In the genomic region with DNA sequence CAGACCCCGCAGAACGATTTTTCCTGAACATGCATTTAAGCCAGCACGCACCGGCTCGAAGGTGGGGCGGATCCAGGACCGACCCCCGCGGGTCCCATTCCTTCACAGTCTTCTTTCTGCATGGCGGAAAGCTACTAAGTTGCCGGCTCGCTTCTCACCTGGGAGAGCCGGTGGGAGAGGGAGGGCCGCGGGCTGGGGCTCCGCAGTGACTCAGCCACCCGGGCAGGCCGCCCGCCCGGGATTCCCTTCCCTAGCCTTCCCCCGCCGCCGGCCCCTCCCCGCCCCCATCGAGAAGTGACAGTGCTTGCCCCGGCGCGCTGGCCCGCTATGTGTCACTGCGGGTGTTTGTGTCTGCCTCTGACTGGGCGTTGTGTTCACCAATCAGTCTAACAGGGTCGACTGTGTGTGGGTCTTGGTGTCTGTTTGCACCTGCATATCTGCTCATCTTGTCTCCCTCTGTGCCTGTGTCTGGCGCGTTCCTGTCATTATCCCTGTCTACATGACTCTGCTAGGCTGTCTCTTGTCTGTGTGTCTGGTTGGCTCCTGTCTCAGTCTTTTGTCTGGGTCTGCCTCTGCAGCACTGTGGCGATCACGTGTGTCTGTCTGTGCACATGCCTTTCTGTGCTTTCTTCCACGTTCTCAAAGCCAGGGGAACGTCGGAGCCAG, we compare ENCODE assay signal across 8 mouse cellular contexts. TPM values are rescaled to one million over a fixed set of nuclear protein-coding genes. Genes with fewer than 3 reads are reported as not detected.
DNase-seq lines count a peak whose midpoint lies in the region; ATAC-seq and TF ChIP-seq lines count a peak whose summit lies in the region.

No protein-coding gene starts in this region.

- no peaks in the 10 kb centered on the region for H3K27me3 ChIP-seq in embryonic facial prominence, embryonic 11.5 days (ENCODE audit: control insufficient read depth, insufficient read depth, low read length)
- no peaks in the 10 kb centered on the region for H3K27me3 ChIP-seq in heart, embryonic 13.5 days (replicated peaks)
- H3K27me3 ChIP-seq in kidney, postnatal 0 days (ENCODE audit: insufficient read depth, low read length) = no peaks in the 10 kb centered on the region
- no peaks in the 10 kb centered on the region for H3K27me3 ChIP-seq in lung, postnatal 0 days (replicated peaks; ENCODE audit: insufficient read depth, low read length)

- peak overlapping the region; percentile 69 for H3K4me3 ChIP-seq in embryonic facial prominence, embryonic 11.5 days (ENCODE audit: low read depth, low read length)
- H3K4me3 ChIP-seq in heart, embryonic 13.5 days = peak overlapping the region; percentile 70
- H3K4me3 ChIP-seq in kidney, postnatal 0 days (replicated peaks; ENCODE audit: low read depth, low read length) = peak overlapping the region; percentile 82
- H3K4me3 ChIP-seq in lung, postnatal 0 days (ENCODE audit: low read depth, low read length) = peak overlapping the region; percentile 75

- peaks cover 23% of the 10 kb centered on the region for H3K4me1 ChIP-seq in embryonic facial prominence, embryonic 11.5 days (ENCODE audit: control insufficient read depth, insufficient read depth, low read length)
- H3K4me1 ChIP-seq in heart, embryonic 13.5 days = peaks cover 56% of the 10 kb centered on the region
- peaks cover 43% of the 10 kb centered on the region for H3K4me1 ChIP-seq in kidney, postnatal 0 days (replicated peaks; ENCODE audit: insufficient read depth, low read length)
- peaks cover 32% of the 10 kb centered on the region for H3K4me1 ChIP-seq in lung, postnatal 0 days (ENCODE audit: insufficient read depth, low read depth, low read length)

- TF ChIP-seq CTCF in kidney, postnatal 0 days (IDR thresholded peaks at IDR 0.05; ENCODE audit: low read depth) = no peak
- TF ChIP-seq CTCF in lung, postnatal 0 days (IDR thresholded peaks at IDR 0.05) = peak; percentile 25

- DNase-seq in B cell, adult 2 months = peak; percentile 64 to 66
- peak; percentile 99 for DNase-seq in Muller cell, postnatal 12 days (ENCODE audit: inconsistent ontology term)
- peak; percentile 64 for DNase-seq in embryonic facial prominence, embryonic 11.5 days (ENCODE audit: low spot score)
- peak; percentile 71 for DNase-seq in kidney, postnatal 0 days (ENCODE audit: low spot score)
- peak; percentile 93 for DNase-seq in lung, postnatal 0 days (ENCODE audit: low spot score)
- DNase-seq in retina, postnatal 1 day = peak; percentile 70

- ATAC-seq in embryonic facial prominence, embryonic 11.5 days (replicated peaks; ENCODE audit: insufficient number of reproducible peaks, low FRiP score, low TSS enrichment, low read depth) = peak; percentile 0; the same call in 1 of the 2 replicates
- peak; percentile 46 for ATAC-seq in heart, embryonic 13.5 days (ENCODE audit: extremely low read depth, insufficient number of reproducible peaks, low FRiP score, low TSS enrichment)
- no peak for ATAC-seq in kidney, postnatal 0 days (replicated peaks; ENCODE audit: low FRiP score, low read depth)
- peak; percentile 34 for ATAC-seq in lung, postnatal 0 days
- no peak for ATAC-seq in inflammation-experienced regulatory T-cells, adult 6 months

- H3K4me2 ChIP-seq in embryonic facial prominence, embryonic 11.5 days (ENCODE audit: low read depth, low read length) = peak overlapping the region; percentile 93
- H3K4me2 ChIP-seq in heart, embryonic 13.5 days = peak overlapping the region; percentile 99
- peak overlapping the region; percentile 98 for H3K4me2 ChIP-seq in kidney, postnatal 0 days (ENCODE audit: low read length)
- peak overlapping the region; percentile 97 for H3K4me2 ChIP-seq in lung, postnatal 0 days (replicated peaks; ENCODE audit: low read depth, low read length)

- peak overlapping the region; percentile 81 for H3K9ac ChIP-seq in embryonic facial prominence, embryonic 11.5 days (replicated peaks; ENCODE audit: low read length)
- H3K9ac ChIP-seq in heart, embryonic 13.5 days = peak overlapping the region; percentile 98
- H3K9ac ChIP-seq in kidney, postnatal 0 days (ENCODE audit: low read depth, low read length) = peak overlapping the region; percentile 86
- peak overlapping the region; percentile 93 for H3K9ac ChIP-seq in lung, postnatal 0 days (replicated peaks; ENCODE audit: low read depth)

- WGBS in embryonic facial prominence, embryonic 11.5 days = under 1% methylated on average over 39 of the region's 39 CpGs
- under 1% methylated on average over 39 of the region's 39 CpGs for WGBS in heart, embryonic 13.5 days
- 2% methylated on average over 39 of the region's 39 CpGs for WGBS in kidney, postnatal 0 days
- 3% methylated on average over 39 of the region's 39 CpGs for WGBS in lung, postnatal 0 days

- 0 out of 2 replicates have a peak, but pooled peaks have one; percentile 27 for TF ChIP-seq EP300 in lung, postnatal 0 days (IDR thresholded peaks at IDR 0.05)

- H3K27ac ChIP-seq in embryonic facial prominence, embryonic 11.5 days (replicated peaks; ENCODE audit: low read depth, low read length) = peak overlapping the region; percentile 86
- peak overlapping the region; percentile 99 for H3K27ac ChIP-seq in heart, embryonic 13.5 days (replicated peaks)
- H3K27ac ChIP-seq in kidney, postnatal 0 days = peak overlapping the region; percentile 99
- peak overlapping the region; percentile 100 for H3K27ac ChIP-seq in lung, postnatal 0 days (ENCODE audit: low read length)

- H3K36me3 ChIP-seq in embryonic facial prominence, embryonic 11.5 days (replicated peaks; ENCODE audit: control insufficient read depth, insufficient read depth, low read depth, low read length) = peaks cover 9% of the 10 kb centered on the region
- peaks cover 26% of the 10 kb centered on the region for H3K36me3 ChIP-seq in heart, embryonic 13.5 days
- peaks cover 14% of the 10 kb centered on the region for H3K36me3 ChIP-seq in kidney, postnatal 0 days (ENCODE audit: insufficient read depth, low read length)
- peaks cover 14% of the 10 kb centered on the region; the same call in 1 of the 2 replicates for H3K36me3 ChIP-seq in lung, postnatal 0 days (ENCODE audit: insufficient read depth, low read length)

- H3K9me3 ChIP-seq in embryonic facial prominence, embryonic 11.5 days (replicated peaks; ENCODE audit: control insufficient read depth, low read length) = no peaks in the 10 kb centered on the region
- no peaks in the 10 kb centered on the region for H3K9me3 ChIP-seq in heart, embryonic 13.5 days
- H3K9me3 ChIP-seq in kidney, postnatal 0 days (replicated peaks; ENCODE audit: low read length) = no peaks in the 10 kb centered on the region
- no peaks in the 10 kb centered on the region for H3K9me3 ChIP-seq in lung, postnatal 0 days (ENCODE audit: low read length)

RNA-seq across cellular contexts. Expression of a gene that starts 1.8 kb away (rescaled TPM):
- polyA plus RNA-seq in embryonic facial prominence, embryonic 11.5 days (2014; fragmentation: Nextera tagmentation; extraction: Ambion mirVana) = 25.9 and 26.2 TPM in 2 replicates
- 20.9 and 21.6 TPM in 2 replicates for polyA plus RNA-seq in heart, embryonic 13.5 days (2015; fragmentation: Nextera tagmentation; extraction: Ambion mirVana)
- 23.2 and 26.8 TPM in 2 replicates for polyA plus RNA-seq in kidney, postnatal 0 days (2015; fragmentation: Nextera tagmentation; extraction: Ambion mirVana)
- 29.4 and 34.9 TPM in 2 replicates for polyA plus RNA-seq in lung, postnatal 0 days (2015; fragmentation: Nextera tagmentation; extraction: Ambion mirVana)
- polyA plus RNA-seq in inflammation-experienced regulatory T-cells, adult 6 months (2017; shearing (Covaris generic)) = 10 to 100 TPM; 20.7 to 39.7 (median 35.5) TPM

RNA-seq across cellular contexts. Expression of a gene that starts 13.6 kb away (rescaled TPM):
- polyA plus RNA-seq in embryonic facial prominence, embryonic 11.5 days (2014; fragmentation: Nextera tagmentation; extraction: Ambion mirVana) = 13.6 and 18.1 TPM in 2 replicates
- polyA plus RNA-seq in heart, embryonic 13.5 days (2015; fragmentation: Nextera tagmentation; extraction: Ambion mirVana) = 40.0 and 40.5 TPM in 2 replicates
- 55.5 and 61.3 TPM in 2 replicates for polyA plus RNA-seq in kidney, postnatal 0 days (2015; fragmentation: Nextera tagmentation; extraction: Ambion mirVana)
- 96.5 and 101 TPM in 2 replicates for polyA plus RNA-seq in lung, postnatal 0 days (2015; fragmentation: Nextera tagmentation; extraction: Ambion mirVana)
- 1 to 10 TPM in 1 of 3 experiments, under 1 TPM in 2; 0.40 to 1.0 (median 0.74) TPM for polyA plus RNA-seq in inflammation-experienced regulatory T-cells, adult 6 months (2017; shearing (Covaris generic))

RNA-seq across cellular contexts. Expression of a gene that starts 16.2 kb away (rescaled TPM):
- 33.3 TPM in 2 replicates for polyA plus RNA-seq in embryonic facial prominence, embryonic 11.5 days (2014; fragmentation: Nextera tagmentation; extraction: Ambion mirVana)
- polyA plus RNA-seq in heart, embryonic 13.5 days (2015; fragmentation: Nextera tagmentation; extraction: Ambion mirVana) = 21.2 and 21.5 TPM in 2 replicates
- polyA plus RNA-seq in kidney, postnatal 0 days (2015; fragmentation: Nextera tagmentation; extraction: Ambion mirVana) = 16.6 and 19.8 TPM in 2 replicates
- polyA plus RNA-seq in lung, postnatal 0 days (2015; fragmentation: Nextera tagmentation; extraction: Ambion mirVana) = 16.3 and 16.5 TPM in 2 replicates
- 10 to 100 TPM; 13.9 to 20.0 (median 18.4) TPM for polyA plus RNA-seq in inflammation-experienced regulatory T-cells, adult 6 months (2017; shearing (Covaris generic))

RNA-seq across cellular contexts. Expression of a gene that starts 16.4 kb away (rescaled TPM):
- 123 and 135 TPM in 2 replicates for polyA plus RNA-seq in embryonic facial prominence, embryonic 11.5 days (2014; fragmentation: Nextera tagmentation; extraction: Ambion mirVana)
- 135 and 139 TPM in 2 replicates for polyA plus RNA-seq in heart, embryonic 13.5 days (2015; fragmentation: Nextera tagmentation; extraction: Ambion mirVana)
- polyA plus RNA-seq in kidney, postnatal 0 days (2015; fragmentation: Nextera tagmentation; extraction: Ambion mirVana) = 183 and 198 TPM in 2 replicates
- 126 and 142 TPM in 2 replicates for polyA plus RNA-seq in lung, postnatal 0 days (2015; fragmentation: Nextera tagmentation; extraction: Ambion mirVana)
- polyA plus RNA-seq in inflammation-experienced regulatory T-cells, adult 6 months (2017; shearing (Covaris generic)) = 100 to 1,000 TPM; 108 to 130 (median 112) TPM

RNA-seq across cellular contexts. Expression of a gene that starts 42.5 kb away (rescaled TPM):
- 48.0 and 52.1 TPM in 2 replicates for polyA plus RNA-seq in embryonic facial prominence, embryonic 11.5 days (2014; fragmentation: Nextera tagmentation; extraction: Ambion mirVana)
- polyA plus RNA-seq in heart, embryonic 13.5 days (2015; fragmentation: Nextera tagmentation; extraction: Ambion mirVana) = 18.0 and 18.8 TPM in 2 replicates
- 38.0 and 42.3 TPM in 2 replicates for polyA plus RNA-seq in kidney, postnatal 0 days (2015; fragmentation: Nextera tagmentation; extraction: Ambion mirVana)
- 29.9 and 38.4 TPM in 2 replicates for polyA plus RNA-seq in lung, postnatal 0 days (2015; fragmentation: Nextera tagmentation; extraction: Ambion mirVana)
- polyA plus RNA-seq in inflammation-experienced regulatory T-cells, adult 6 months (2017; shearing (Covaris generic)) = 10 to 100 TPM; 30.0 to 68.3 (median 60.9) TPM

Comparison
In these comparisons a context has a peak if more than half of its experiments do, and no peak if none do; other contexts are left out.
1. ATAC-seq: peak in embryonic facial prominence, embryonic 11.5 days (single experiment), heart, embryonic 13.5 days (single experiment) and lung, postnatal 0 days (single experiment); none in kidney, postnatal 0 days (single experiment) and inflammation-experienced regulatory T-cells, adult 6 months (single experiment).
2. Peak in every context shown above with its lines, with median percentiles within 50 percentile points of each other: DNase-seq, H3K27ac ChIP-seq, H3K4me2 ChIP-seq, H3K4me3 ChIP-seq and H3K9ac ChIP-seq.